Mouse (Mus musculus) midbrain, embryonic 14.5 days (tissue): Measurements from ENCODE around the gene 4930524N10Rik. TPM values are rescaled to one million over a fixed set of nuclear protein-coding genes. Genes with fewer than 3 reads are reported as not detected.

Experiments used
- ATAC-seq: fragments of 200-750 bp; cut with Nextera tagmentation; 2 replicates; pipeline ENCODE4 v1.8.0; 2017; ENCODE audit warnings: moderate number of reproducible peaks, moderate library complexity; ENCODE audit not compliant: low FRiP score, low TSS enrichment
- DNase-seq: peaks from one replicate; pipeline ENCODE4 v3.0.0-alpha.2; 2015
- H3K27ac ChIP-seq: fragments of 300-500 bp; sonication (generic); replicated peaks from 2 replicates; pipeline ENCODE4 v1.5.1; 2014; ENCODE audit warnings: mild to moderate bottlenecking, low read depth, low read length, moderate library complexity
- H3K27me3 ChIP-seq: fragments of 300-500 bp; sonication (generic); 2 replicates; pipeline ENCODE4 v1.6.1; 2014; ENCODE audit warnings: low read length, control low read depth, mixed read lengths; ENCODE audit not compliant: control insufficient read depth, insufficient read depth
- H3K36me3 ChIP-seq: fragments of 300-500 bp; sonication (generic); 2 replicates; pipeline ENCODE4 v1.6.1; 2014; ENCODE audit warnings: low read length, control low read depth; ENCODE audit not compliant: control insufficient read depth, insufficient read depth
- H3K4me1 ChIP-seq: fragments of 300-500 bp; sonication (generic); 2 replicates; pipeline ENCODE4 v1.6.1; 2014; ENCODE audit warnings: mild to moderate bottlenecking, antibody characterized with exemption, low read length, control low read depth; ENCODE audit not compliant: control insufficient read depth, insufficient read depth
- H3K4me2 ChIP-seq: fragments of 300-500 bp; sonication (generic); 2 replicates; pipeline ENCODE4 v1.6.1; 2014; ENCODE audit warnings: mild to moderate bottlenecking, low read length, moderate library complexity
- H3K4me3 ChIP-seq: fragments of 300-500 bp; sonication (generic); replicated peaks from 2 replicates; pipeline ENCODE4 v1.5.1; 2014; ENCODE audit warnings: low read depth, low read length
- H3K9ac ChIP-seq: fragments of 300-500 bp; sonication (generic); replicated peaks from 2 replicates; pipeline ENCODE4 v1.6.1; 2014; ENCODE audit warnings: mild to moderate bottlenecking, low read length, moderate library complexity
- H3K9me3 ChIP-seq: fragments of 300-500 bp; sonication (generic); 2 replicates; pipeline ENCODE4 v1.6.1; 2016; ENCODE audit warnings: low read length, control low read depth, mixed read lengths; ENCODE audit not compliant: control insufficient read depth
- WGBS: fragments of 180-500 bp; shearing (Covaris S2); extraction: QIAGEN DNeasy Blood & Tissue Kit; methylation state at CpG from one replicate; pipeline ENCODE4 v1.1.7; 2014; 5-methylcytosine and 5-hydroxymethylcytosine counted together
- polyA plus RNA-seq: library from polyadenylated mRNA; unstranded; fragments of >200 nt; fragmentation: Nextera tagmentation; extraction: Ambion mirVana; gene quantifications from 2 replicates; pipeline ENCODE4 v1.2.1, GENCODE M21; 2014

4930524N10Rik gene
- polyA plus RNA-seq, result not detected in 2 replicates

- no peaks in the 10 kb centered on the region for H3K36me3 ChIP-seq
- no peak within 1 kb of the TSS for H3K9ac ChIP-seq
- H3K4me1 ChIP-seq, result no peaks in the 10 kb centered on the region
- no peak for DNase-seq
- H3K9me3 ChIP-seq, result no peaks in the 10 kb centered on the region
- 28% methylated on average over 1 of the region's 1 CpGs for WGBS
- no peak for ATAC-seq
- H3K4me3 ChIP-seq, result no peak within 1 kb of the TSS
- no peak within 1 kb of the TSS for H3K4me2 ChIP-seq
- no peaks in the 10 kb centered on the region for H3K27me3 ChIP-seq
- H3K27ac ChIP-seq, result no peak within 1 kb of the TSS
Measured at GRCm38 (mm10) chrX:154343292-154343691, at the start of gene 4930524N10Rik. Gene 4930524N10Rik (minus strand): TSS chrX:154343392.

- Histone ChIP-seq H3K9me3 (no peaks in the 10 kb centered on the region), H3K4me3 (no peak overlapping the region), H3K4me2 (no peak overlapping the region), H3K27ac (no peak overlapping the region), H3K27me3 (no peaks in the 10 kb centered on the region), H3K36me3 (no peaks in the 10 kb centered on the region), H3K4me1 (no peaks in the 10 kb centered on the region), H3K9ac (no peak overlapping the region)
- 69% methylated on average over 3 of the region's 3 CpGs for WGBS
- ATAC-seq (no peak), DNase-seq (no peak)
Measured at GRCm38 (mm10) chrX:154350042-154350441, 6.8 kb upstream of the 4930524N10Rik start.

GRCm38 (mm10) chrX:154349302-154350041 lies 6.3 kb upstream of the 4930524N10Rik start:
- WGBS, result 82% methylated on average over 7 of the region's 7 CpGs
- Histone ChIP-seq H3K4me1 (no peaks in the 10 kb centered on the region), H3K27ac (no peak overlapping the region), H3K4me3 (no peak overlapping the region), H3K27me3 (no peaks in the 10 kb centered on the region), H3K9ac (no peak overlapping the region), H3K9me3 (no peaks in the 10 kb centered on the region), H3K36me3 (no peaks in the 10 kb centered on the region), H3K4me2 (no peak overlapping the region)
- DNase-seq (no peak), ATAC-seq (no peak)

- Histone ChIP-seq H3K4me3 (no peak overlapping the region), H3K9me3 (no peaks in the 10 kb centered on the region), H3K4me2 (no peak overlapping the region), H3K4me1 (no peaks in the 10 kb centered on the region), H3K27me3 (no peaks in the 10 kb centered on the region), H3K36me3 (no peaks in the 10 kb centered on the region), H3K27ac (no peak overlapping the region), H3K9ac (no peak overlapping the region)
- DNase-seq (no peak), ATAC-seq (no peak)
- 81% methylated on average over 3 of the region's 3 CpGs for WGBS
Measured at GRCm38 (mm10) chrX:154347933-154348332, 4.7 kb upstream of the 4930524N10Rik start.

Other genes starting within 250 kb of the 4930524N10Rik start
- gene Gm15140, start 222.7 kb downstream of the 4930524N10Rik start, polyA plus RNA-seq, result not detected in 2 replicates
- not detected in 2 replicates for gene Samt4, start 138.6 kb upstream of the 4930524N10Rik start, polyA plus RNA-seq
- gene Samt2, start 236.0 kb upstream of the 4930524N10Rik start, polyA plus RNA-seq, result not detected in 2 replicates